Mouse (Mus musculus) heart, adult 8-10 months (tissue): ENCODE results near the gene Zfand3. TPM values are rescaled to one million over a fixed set of nuclear protein-coding genes. Genes with fewer than 3 reads are reported as not detected.

Experiments
- DNase-seq: peaks from one replicate; pipeline ENCODE4 v3.0.0; 2022; ENCODE audit warnings: low spot score
- total RNA-seq, 4 experiments: library from RNA; stranded (reverse); gene quantifications; 2 replicates each; pipeline ENCODE4 v1.2.4; 2022

Gene Zfand3
- total RNA-seq, 4 experiments from 2014 or later = 132 to 150 (median 148) TPM

DNA sequence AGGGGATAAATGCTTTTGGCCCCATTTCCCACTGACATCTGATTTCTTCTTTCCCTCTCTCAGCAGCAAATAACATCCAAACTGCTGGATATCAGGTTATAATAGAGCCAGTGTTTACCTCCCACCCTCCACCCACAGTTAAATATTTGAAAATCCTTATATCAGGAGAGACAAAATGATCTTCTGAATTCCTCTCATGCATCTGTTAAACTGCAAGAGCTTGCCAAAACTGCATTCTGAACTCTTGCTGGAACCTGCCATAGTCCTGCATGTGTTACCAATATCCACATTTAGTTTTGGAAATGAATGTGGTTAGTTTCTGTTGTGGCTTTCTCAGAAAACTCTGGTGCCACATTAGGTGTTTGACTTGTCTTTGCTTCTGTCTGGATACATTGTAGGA is 97.3 kb downstream of the Zfand3 start:
- DNase-seq = no peak

DNA sequence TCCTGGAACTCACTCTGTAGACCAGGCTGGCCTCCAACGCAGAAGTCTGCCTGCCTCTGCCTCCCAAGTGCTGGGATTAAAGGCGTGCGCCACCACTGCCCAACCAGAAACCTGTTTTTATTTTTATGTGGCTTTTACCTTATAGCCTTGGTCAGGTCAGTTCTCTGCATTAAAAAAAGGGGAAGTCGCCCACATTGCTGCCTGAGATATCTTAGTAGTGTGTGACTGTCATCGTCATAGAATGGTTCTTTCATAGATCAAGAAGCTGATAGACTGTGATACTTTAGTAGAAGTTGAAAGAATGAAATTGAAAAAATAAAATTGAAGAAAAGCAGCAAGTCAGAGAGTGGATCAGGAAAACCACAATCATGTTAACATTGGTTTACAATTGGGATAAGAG is 98.5 kb downstream of the Zfand3 start:
- no peak for DNase-seq

DNA sequence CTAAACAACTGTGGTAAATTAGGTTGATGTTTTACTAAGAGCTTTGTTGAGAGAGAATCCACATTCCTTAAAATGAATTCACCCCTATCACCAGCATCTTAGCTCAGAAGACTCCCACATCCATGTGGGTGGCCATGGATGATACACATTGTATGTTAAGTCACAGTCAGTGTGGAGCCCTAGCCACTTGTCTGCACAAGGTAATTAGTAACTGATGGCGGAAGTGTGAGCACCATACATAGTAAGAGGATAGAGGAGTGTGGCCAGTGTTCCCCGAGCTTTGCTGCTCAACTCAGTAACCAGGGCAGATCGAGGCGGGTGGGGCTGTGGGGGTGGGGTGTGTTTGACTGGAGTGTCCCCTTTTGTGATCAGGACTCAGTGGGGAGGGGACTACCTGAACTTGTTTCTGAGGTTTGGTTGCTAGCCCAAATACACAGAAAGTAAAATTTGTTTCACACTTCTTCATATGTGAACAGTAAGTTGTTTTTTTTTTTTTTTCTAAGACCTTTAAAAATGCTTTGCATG is 99.2 kb downstream of the Zfand3 start:
- DNase-seq = no peak

DNA sequence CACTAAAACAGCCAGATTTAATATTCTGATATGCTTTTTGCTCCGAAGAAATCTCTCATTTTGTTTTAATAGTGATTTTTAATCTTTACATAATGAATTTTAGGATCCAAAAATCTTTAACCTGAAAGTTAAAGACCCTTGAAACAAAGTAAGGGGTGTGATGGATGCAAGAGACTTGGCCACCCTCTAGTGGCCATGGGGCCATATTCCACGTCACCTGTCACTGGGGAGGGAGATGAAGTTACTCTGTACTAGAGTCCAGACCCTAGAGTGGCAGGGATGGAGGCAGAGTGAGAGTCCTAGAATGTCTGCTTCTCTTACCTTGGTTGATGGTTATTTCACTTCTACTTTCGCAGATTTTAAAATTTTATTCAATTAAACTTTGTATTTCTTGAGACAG is 100.8 kb downstream of the Zfand3 start:
- no peak for DNase-seq

DNA sequence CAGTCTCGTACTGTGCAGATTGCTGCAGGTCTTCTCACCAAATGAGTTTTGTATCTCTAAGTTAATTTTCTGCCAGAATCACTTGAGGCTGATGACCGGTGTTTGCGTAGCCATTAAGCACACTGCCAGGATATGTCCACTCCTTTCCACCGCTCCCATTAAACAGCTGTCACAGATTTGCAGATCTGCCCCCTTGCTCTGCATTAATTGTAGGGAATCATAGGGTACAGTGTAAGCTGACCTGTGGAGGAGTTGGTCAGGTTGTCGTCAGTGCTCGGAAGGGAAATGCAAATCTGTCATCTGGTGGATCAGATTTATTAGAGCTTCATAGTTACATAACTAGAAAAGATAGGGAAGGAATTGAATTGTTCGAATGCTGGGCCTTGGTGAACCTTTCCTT is 106.1 kb downstream of the Zfand3 start:
- no peak for DNase-seq

DNA sequence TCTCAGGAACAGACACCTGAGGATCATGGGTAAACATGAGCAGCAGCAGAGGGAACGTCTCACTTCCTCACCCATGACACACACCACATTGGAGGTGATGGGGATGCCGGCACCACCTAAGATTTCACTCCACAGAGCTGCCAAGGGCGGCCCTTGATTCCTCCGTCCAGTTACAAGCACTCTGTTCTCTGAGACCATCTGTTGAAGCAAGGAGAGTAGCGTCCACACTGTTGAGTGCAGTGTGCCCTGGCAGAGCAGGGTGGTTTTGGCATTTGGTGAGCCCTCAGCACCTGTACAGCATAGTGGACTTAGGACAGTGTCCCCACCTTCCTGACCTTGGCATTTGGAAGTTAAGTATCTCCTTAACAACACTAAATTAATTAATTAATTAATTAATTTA is 107.0 kb downstream of the Zfand3 start:
- no peak for DNase-seq

DNA sequence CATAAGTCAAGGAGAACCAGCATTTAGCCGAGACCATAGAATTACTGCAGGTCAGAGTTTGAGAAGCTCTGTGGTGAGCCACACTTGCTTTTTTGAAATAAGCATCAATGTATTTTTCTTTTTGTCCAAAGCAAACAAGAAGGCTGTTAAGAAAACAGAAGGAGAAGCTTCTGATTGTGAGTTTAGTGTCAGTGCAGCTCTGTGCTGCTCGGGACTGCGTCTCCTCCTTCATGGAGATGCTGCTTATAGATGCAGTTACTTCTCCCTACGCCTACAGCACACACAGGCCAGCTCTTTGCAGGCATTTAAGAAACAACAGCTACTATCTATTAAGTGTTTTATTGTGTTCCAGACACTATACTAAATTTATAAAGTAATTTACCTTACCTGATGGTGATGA is 107.5 kb downstream of the Zfand3 start:
- DNase-seq = no peak

DNA sequence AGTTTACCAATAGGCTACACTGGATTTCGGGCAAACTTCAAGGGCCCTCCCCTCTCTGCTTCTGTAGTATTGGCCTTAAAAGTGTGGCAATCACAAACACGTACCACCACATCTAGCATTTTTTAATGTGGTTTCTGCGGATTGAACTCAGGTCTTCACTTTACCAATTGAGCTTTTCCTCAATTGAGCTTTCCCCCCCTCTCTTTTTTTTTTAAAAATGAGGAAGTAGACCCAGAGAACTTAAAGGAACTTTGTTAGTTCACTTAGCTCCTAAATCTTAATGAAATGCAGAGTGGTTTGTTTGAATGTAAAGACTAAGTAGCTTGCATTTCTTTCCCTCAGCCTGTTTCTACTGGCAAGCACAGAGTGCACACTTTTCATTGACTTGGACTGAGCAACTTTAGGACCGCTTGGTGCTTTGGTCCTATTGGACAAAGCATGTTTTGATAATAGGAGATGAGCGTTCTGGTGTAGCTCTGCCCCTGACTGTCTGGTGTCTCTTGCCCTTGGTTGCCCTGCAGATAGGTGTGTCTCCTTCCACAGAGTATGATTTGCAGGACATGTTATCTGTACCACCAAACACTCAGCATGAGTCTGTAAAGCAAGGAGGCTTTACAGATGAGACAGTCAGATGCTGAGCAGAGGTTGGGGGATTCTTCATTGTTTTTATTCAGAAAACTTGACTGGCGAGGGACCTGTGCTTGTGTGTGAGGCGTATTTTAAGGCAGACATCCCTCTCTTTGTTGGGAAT is 108.2 kb downstream of the Zfand3 start:
- DNase-seq = no peak

DNA sequence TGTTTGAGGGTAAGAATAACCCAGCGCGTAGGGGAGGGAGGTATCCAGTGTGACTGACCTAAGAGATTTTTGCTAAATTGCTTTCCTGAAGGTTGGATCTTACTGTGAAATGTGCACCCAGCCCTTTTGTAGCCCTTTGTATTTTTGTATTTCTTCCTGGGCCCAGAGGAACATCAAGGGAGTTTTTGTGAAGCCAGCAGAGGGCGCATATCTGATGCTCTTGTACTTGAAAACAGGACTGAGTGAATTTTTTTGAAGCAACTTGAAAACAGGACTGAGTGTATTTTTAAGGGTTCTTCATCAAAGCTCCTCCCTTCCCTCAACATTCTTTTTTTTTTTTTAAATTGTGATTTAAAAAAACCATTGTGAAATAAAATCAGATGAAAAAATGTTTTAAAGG is 110.2 kb downstream of the Zfand3 start:
- DNase-seq = peak; percentile 56

DNA sequence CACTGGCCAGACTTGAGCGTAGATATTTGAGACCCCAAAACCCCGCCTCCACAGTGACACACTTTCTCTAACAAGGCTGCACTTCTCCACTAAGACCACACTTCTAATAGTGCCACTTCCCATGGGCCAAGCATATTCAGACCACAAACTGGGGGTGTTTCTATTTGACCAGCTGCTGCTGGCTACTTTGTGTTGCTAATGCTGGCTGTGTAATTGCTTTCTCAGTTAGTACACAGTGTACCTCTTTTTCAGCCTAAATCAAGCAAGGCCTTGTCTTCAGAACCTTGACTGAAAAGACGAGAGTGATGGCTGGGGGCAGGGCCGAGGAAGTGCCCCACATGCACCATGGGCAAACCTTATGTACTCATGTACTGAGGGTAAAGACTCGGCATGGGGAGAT is 111.7 kb downstream of the Zfand3 start:
- no peak for DNase-seq

DNA sequence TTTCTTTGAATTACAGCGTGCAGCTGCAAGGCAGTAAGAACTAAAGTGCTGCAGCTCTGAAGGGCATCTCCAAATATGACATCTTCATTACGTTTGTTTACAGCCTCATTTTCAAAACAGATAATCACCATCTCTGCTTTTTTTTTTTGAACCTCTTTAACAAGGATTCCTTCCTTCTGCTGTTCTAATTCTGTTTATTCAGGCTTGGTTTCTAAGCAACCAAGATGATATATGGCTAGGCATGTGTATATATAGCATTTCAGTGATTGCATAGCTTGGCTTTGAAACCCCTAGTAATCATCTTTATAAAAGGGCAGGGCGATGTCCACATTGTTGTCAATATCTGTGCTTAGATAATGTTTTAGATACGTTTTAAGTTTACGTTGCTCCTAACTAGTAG is 113.5 kb downstream of the Zfand3 start:
- DNase-seq = no peak

DNA sequence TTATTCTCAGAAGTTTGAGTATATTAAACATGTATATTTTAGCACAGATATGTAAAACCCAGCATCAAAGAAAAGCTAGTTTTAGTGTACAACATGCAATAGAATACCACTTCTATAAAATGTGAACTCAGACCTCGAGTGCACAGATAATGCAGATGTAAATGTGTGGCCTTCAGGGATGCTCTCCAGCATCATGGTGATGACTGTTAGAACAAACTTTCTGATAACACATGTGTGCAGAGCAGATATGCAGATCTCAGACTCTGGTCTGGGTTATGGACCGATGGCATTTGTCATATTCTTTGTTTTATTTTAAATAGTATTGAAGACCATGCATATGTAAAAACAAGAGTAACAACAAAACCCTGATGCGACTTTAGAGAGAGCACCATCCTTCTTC is 117.7 kb downstream of the Zfand3 start:
- DNase-seq = no peak

DNA sequence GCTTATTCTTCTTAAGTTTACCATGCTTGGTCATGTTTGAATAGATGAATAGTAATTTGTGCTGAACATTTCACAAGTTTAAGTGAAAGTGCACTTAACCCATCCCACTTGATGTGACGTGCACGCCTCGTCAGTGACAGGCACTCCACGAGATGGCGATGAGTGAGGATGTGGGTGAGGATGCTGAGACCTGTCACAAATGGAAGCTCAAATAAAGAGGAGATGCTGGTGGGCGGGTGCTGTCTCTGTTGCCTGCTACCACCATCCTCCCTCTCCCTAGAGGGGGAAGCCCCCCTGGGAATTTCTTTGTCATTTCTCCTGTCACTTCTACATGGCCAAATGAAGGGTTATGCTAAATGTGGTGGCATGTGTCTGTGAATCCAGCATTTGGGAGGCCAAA is 123.9 kb downstream of the Zfand3 start:
- DNase-seq = no peak

DNA sequence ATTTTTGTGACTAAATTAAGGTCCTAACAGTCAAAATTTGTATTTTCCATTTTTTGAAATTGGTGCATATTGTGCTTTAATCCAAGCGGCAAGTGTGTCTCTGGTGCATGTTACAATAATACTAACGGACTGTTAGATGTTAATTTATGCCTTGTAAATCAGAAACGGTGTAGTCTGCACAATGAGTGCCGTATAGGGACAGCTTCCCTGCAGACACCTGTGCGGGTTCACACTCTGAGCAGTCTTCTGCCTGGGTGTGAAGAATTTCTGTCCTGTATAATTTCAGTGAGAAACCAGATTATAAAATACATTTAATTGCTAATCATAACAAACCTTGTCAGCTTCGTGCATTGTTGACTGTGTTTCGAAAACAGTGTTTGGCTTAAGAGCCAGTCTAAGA is 124.7 kb downstream of the Zfand3 start:
- no peak for DNase-seq

DNA sequence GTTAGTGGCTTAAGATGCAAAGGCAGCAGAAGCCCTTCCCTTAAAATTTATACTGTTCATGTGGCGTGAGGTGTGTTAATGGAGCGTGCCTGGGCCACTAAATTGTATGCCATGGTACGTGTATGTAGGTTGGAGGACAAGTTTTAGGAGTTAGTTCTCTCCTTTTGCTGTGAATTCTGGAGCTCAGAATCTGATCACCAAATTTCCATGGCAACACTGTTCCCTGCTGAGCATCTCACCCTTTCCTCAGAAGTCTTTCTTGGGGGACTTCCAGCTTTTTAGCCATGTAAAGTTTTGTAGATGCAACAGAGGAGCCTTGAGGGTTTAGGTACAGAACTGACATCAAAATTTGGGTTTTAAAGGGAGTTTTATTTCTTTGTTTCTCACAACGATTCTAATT is 125.8 kb downstream of the Zfand3 start:
- no peak for DNase-seq

DNA sequence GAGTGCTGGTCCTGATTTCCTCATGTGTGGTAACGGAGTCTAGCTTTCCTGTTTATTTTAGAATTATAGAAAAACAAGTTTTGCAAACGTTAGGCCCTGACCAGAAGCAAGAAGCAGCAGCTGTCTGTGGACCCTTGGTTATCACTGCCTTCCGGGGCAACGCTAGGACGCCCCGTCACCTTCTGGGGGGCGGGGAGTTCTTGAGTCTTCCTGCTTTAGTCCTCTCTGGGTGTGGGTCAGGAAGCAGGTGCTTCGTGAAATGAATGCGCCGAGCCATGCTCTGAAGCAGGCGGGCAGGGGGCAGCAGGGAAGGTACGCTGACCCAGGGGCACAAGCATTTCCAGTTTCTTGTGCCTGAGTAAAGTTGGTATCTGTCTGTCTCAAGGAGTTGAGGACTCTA is 129.1 kb downstream of the Zfand3 start:
- no peak for DNase-seq

DNA sequence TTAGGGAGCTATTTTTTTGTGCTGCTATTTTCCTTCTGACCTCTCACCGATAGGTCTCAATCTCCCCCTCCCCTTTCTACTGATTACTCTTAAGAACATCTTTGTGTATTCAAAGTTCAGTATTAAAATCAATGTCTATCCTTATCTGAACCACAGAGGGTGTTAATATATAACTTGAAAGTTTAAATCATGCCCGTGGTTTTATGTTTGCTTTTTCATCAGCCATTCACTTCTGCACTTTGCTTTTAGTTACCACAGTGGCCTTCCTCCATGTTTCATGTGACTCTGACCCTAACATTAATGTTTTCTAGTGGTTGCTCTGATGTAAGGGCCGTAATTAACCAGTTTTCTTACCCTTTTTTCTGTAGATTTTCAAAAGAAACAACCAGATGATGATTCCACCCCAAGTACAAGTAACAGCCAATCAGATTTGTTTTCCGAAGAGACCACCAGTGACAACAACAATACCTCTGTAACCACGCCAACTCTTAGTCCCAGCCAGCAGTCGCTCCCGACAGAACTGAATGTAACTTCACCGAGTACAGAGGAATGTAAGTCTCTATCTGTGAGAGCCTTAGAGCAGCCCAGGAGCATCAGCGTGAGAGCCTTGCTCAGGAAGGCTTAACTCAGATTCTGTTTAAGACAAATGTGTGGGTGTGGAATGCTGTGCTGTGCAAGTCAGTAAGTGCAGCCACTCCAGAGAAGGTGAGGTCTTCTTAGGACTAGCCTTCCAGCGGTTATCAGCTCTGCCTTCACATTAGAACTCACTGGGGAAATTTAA is 130.6 kb downstream of the Zfand3 start:
- no peak for DNase-seq

DNA sequence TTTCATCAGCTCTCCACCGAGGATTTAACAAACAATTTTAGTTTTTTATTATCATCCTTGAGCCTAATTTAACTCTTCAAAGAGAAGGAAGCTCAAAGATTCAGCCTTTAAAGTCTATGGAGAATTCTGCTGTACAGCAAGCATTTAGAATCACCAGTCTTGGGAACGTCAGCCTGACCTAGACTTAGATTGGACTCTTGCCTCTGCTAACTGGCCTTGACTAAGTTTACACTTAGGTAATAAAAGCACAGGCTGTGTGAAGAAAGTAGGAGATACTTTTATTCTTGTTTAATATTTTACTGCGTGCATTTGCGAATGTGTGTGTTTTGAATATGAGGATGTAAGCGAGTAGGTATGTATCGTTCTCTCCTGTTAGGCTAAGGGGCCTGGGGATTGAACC is 131.4 kb downstream of the Zfand3 start:
- no peak for DNase-seq

DNA sequence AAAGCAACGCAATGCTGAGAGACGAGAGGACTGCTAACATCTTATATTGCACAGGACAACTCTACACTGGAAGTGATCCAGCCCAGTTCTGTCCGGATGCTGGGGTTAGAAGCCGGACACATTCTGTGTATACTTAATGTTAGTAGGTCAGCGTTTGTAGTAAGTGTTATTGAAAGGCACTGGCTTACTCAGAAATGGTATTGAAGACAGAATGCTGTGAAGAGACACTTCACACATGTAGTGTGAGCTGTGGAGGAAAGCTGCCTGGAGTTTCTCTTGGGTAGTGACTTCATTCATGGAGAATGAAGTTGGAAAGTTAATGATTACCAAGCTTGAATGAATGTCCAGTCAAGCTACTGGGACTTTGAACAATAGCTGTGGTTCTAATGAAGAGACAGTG is 132.2 kb downstream of the Zfand3 start:
- no peak for DNase-seq

DNA sequence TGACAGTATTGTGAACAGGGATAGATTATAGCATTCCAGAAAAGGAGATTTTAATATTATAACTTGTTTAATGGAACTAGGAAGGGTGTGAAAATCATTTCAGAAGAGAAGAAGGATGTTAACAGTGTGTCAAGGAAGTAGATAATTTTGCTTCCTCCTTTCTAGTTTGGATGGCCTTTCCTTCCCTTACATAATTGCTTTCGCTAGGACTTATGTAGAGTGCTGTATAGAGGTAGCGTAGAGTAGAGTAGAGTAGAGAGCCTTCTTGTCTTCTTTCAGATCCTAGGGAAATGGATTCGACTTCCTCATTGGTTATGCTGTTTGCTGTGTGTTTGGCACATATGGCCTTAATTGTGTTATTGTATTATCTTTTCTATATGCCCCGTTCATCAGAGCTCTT is 132.6 kb downstream of the Zfand3 start:
- no peak for DNase-seq

DNA sequence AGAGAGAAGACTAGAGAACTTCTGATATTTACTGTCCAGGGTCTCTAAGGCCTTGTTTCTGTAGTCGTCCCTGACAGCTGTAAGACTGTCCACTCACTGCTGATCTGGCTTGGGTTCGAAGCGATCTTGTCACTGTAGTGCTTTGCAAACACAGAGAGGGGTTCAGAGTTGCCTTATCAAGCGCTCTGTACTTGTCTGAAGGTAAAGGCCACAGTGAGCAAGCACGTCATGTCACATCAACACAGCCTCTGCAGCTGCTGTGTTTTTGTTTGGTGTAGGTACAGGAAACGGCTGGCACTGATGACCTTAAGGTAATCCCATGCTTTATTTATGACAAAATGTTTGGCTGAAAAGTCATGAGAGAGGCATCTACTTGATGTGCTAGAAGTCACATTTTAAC is 139.6 kb downstream of the Zfand3 start:
- DNase-seq = no peak

DNA sequence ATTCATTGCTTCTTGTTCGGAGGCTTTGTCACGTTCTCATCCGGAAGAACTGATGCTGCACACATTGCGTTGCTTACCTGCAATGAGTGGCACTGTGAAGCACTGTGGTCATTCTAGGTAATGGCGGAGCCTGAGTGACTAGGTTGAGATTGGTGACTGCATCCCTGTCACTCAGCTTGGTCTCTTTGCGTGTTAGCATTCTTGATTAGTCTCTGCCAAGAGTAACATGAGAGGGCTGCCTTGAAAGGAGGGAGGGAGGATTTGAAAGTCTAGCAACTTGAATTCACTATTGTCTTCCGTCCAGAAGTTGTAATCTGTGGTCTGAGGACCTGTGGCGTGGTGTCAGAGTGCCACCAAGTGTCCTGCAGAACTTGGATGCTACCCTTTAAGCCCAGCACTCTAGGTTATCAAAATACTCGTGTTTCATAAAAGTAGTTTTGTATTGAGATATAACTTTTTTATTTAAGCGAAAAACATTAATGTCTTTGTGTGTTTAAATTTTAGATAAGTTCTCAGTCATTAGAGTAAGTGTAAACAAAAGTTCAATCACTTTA is 141.1 kb downstream of the Zfand3 start:
- DNase-seq = no peak

DNA sequence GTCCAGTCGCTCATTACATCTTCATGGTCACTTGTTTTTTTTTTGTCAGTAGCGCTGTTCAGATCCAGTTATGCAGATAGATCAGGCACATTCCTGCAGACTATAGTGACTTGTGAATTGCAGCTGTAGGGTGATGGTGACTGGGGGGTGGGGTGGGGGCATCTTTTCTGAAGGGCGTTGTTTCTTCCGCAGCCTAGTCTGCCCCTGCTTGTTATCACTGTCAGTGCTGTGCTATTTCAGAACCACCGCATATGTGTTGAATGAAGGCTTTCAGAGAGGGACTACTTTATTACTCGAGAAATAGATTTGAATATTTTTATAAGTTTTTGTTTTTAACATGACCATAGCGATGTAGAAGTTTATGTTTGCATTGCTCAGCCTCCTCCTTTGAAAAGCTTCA is 142.0 kb downstream of the Zfand3 start:
- DNase-seq = no peak
